Comparison of ENCODE assay signal across 8 mouse cellular contexts in genomic region chr11:3133360-3133759, GRCm38 (mm10). TPM values are rescaled to one million over a fixed set of nuclear protein-coding genes. Genes with fewer than 3 reads are reported as not detected.
DNase-seq lines count a peak whose midpoint lies in the region; ATAC-seq and TF ChIP-seq lines count a peak whose summit lies in the region.
"Not testable (repeated sequence)": the region's sequence is repeated elsewhere in the genome, so short reads cannot be mapped to it uniquely, and the experiment has no call there.

No protein-coding gene starts in this region.

- H3K36me3 ChIP-seq in G1E (replicated peaks): peaks cover 17% of the 10 kb centered on the region
- H3K36me3 ChIP-seq in forebrain, embryonic 11.5 days (ENCODE audit: control insufficient read depth, insufficient read depth, low read length); heart, embryonic 14.5 days (ENCODE audit: control insufficient read depth, insufficient read depth, low read length); hindbrain, postnatal 0 days (ENCODE audit: insufficient read depth, low read length); lung, embryonic 14.5 days (ENCODE audit: insufficient read depth); midbrain, embryonic 15.5 days (replicated peaks); stomach, embryonic 15.5 days: not testable (repeated sequence)
- H3K36me3 ChIP-seq in limb, embryonic 12.5 days: peaks cover 21% of the 10 kb centered on the region

- H3K27ac ChIP-seq in forebrain, embryonic 11.5 days (ENCODE audit: low read depth, low read length); heart, embryonic 14.5 days (replicated peaks in 1 of 2; ENCODE audit: control insufficient read depth in 1 of 2, insufficient read depth in 1 of 2, low read depth in 2 of 2, low read length in 2 of 2); hindbrain, postnatal 0 days; limb, embryonic 12.5 days; lung, embryonic 14.5 days (ENCODE audit: low read depth); midbrain, embryonic 15.5 days; stomach, embryonic 15.5 days: not testable (repeated sequence)

- DNase-seq in G1E (ENCODE audit: low spot score); forebrain, embryonic 11.5 days (ENCODE audit: low spot score); hindbrain, postnatal 0 days (ENCODE audit: low spot score); lung, embryonic 14.5 days: not testable (repeated sequence)

- not testable (repeated sequence) for H3K9ac ChIP-seq in forebrain, embryonic 11.5 days (ENCODE audit: low read length); heart, embryonic 14.5 days (ENCODE audit: low read length); hindbrain, postnatal 0 days (replicated peaks; ENCODE audit: low read length); limb, embryonic 12.5 days (replicated peaks); lung, embryonic 14.5 days; midbrain, embryonic 15.5 days; stomach, embryonic 15.5 days

- not testable (repeated sequence) for H3K4me3 ChIP-seq in G1E (ENCODE audit: low read depth, low read length); forebrain, embryonic 11.5 days (ENCODE audit: low read depth, low read length); heart, embryonic 14.5 days (ENCODE audit: control insufficient read depth in 1 of 2, insufficient read depth in 1 of 2, low read depth in 1 of 2, low read length in 2 of 2); hindbrain, postnatal 0 days (ENCODE audit: low read length); limb, embryonic 12.5 days (replicated peaks); lung, embryonic 14.5 days (ENCODE audit: low read depth, low read length); midbrain, embryonic 15.5 days; stomach, embryonic 15.5 days (replicated peaks)

- H3K4me2 ChIP-seq in forebrain, embryonic 11.5 days (ENCODE audit: low read depth, low read length, severe bottlenecking); heart, embryonic 14.5 days (ENCODE audit: low read length); hindbrain, postnatal 0 days (ENCODE audit: low read depth, low read length); limb, embryonic 12.5 days; lung, embryonic 14.5 days; midbrain, embryonic 15.5 days; stomach, embryonic 15.5 days: not testable (repeated sequence)

- not testable (repeated sequence) for H3K9me3 ChIP-seq in G1E (replicated peaks); forebrain, embryonic 11.5 days (ENCODE audit: control insufficient read depth, low read length); heart, embryonic 14.5 days (ENCODE audit: control insufficient read depth, low read length); hindbrain, postnatal 0 days (ENCODE audit: low read length); stomach, embryonic 15.5 days
- H3K9me3 ChIP-seq in limb, embryonic 12.5 days: peaks cover 24% of the 10 kb centered on the region
- H3K9me3 ChIP-seq in lung, embryonic 14.5 days (ENCODE audit: low read depth, low read length): peaks cover 12% of the 10 kb centered on the region
- peaks cover 20% of the 10 kb centered on the region for H3K9me3 ChIP-seq in midbrain, embryonic 15.5 days

- H3K27me3 ChIP-seq in G1E (ENCODE audit: insufficient read depth, low read length); forebrain, embryonic 11.5 days (ENCODE audit: control insufficient read depth, insufficient read depth, low read length); heart, embryonic 14.5 days (ENCODE audit: control insufficient read depth, insufficient read depth, low read length); hindbrain, postnatal 0 days (ENCODE audit: insufficient read depth, low read length); limb, embryonic 12.5 days; lung, embryonic 14.5 days (ENCODE audit: insufficient read depth, low read length); midbrain, embryonic 15.5 days (replicated peaks); stomach, embryonic 15.5 days (replicated peaks): not testable (repeated sequence)

- not testable (repeated sequence) for H3K4me1 ChIP-seq in G1E (ENCODE audit: insufficient read depth, low read depth, low read length); forebrain, embryonic 11.5 days (replicated peaks; ENCODE audit: control insufficient read depth, insufficient read depth, low read length); heart, embryonic 14.5 days (ENCODE audit: control insufficient read depth in 2 of 2, insufficient read depth in 2 of 2, low read length in 2 of 2); hindbrain, postnatal 0 days (ENCODE audit: insufficient read depth, low read length); limb, embryonic 12.5 days (replicated peaks); lung, embryonic 14.5 days (ENCODE audit: insufficient read depth); midbrain, embryonic 15.5 days; stomach, embryonic 15.5 days

- TF ChIP-seq CTCF in G1E (IDR thresholded peaks at IDR 0.05; ENCODE audit: low read depth, low read length); hindbrain, postnatal 0 days (IDR thresholded peaks at IDR 0.05; ENCODE audit: low read depth); lung, embryonic 14.5 days (IDR thresholded peaks at IDR 0.05; ENCODE audit: low read depth): not testable (repeated sequence)

- WGBS in forebrain, embryonic 11.5 days: no CpG with 5 or more reads among the region's 4 CpGs
- no CpG with 5 or more reads among the region's 4 CpGs for whole genome bisulfite sequencing in heart, embryonic 14.5 days
- WGBS in hindbrain, postnatal 0 days: no CpG with 5 or more reads among the region's 4 CpGs
- WGBS in limb, embryonic 12.5 days: 88% methylated on average over 1 of the region's 4 CpGs
- WGBS in lung, embryonic 14.5 days: no CpG with 5 or more reads among the region's 4 CpGs
- WGBS in midbrain, embryonic 15.5 days: 100% methylated on average over 1 of the region's 4 CpGs
- 100% methylated on average over 1 of the region's 4 CpGs for WGBS in stomach, embryonic 15.5 days

- peak; percentile 0 for ATAC-seq in G1E (ENCODE audit: extremely low read depth, insufficient number of reproducible peaks, low FRiP score, poor library complexity, severe bottlenecking)
- peak; percentile 13 for ATAC-seq in forebrain, embryonic 11.5 days (replicated peaks; ENCODE audit: low FRiP score)
- ATAC-seq in heart, embryonic 14.5 days (ENCODE audit: insufficient number of reproducible peaks, insufficient read depth, low FRiP score, low read depth): peak; percentile 11
- peak; percentile 25; the same call in 1 of the 2 replicates for ATAC-seq in hindbrain, postnatal 0 days
- ATAC-seq in limb, embryonic 12.5 days (ENCODE audit: insufficient number of reproducible peaks, insufficient read depth, low FRiP score, low TSS enrichment, low read depth): peak; percentile 1; the same call in 1 of the 2 replicates
- peak; percentile 7; the same call in 1 of the 2 replicates for ATAC-seq in lung, embryonic 14.5 days (ENCODE audit: insufficient read depth)
- ATAC-seq in midbrain, embryonic 15.5 days (replicated peaks): 0 out of 2 replicates have a peak, but pooled peaks have one; percentile 12
- peak; percentile 16 for ATAC-seq in stomach, embryonic 15.5 days (ENCODE audit: insufficient read depth, low FRiP score, low read depth)

RNA-seq across cellular contexts. Expression of gene Sfi1, which starts 59.9 kb away (rescaled TPM):
- total RNA-seq in G1E (2014; fragmentation: Nextera tagmentation): 100 and 111 TPM in 2 replicates
- total RNA-seq in G1E (2017): 85.3 and 89.7 TPM in 2 replicates
- 42.0 and 42.2 TPM in 2 replicates for polyA plus RNA-seq in G1E (2012)
- 12.9 and 14.9 TPM in 2 replicates for polyA plus RNA-seq in forebrain, embryonic 11.5 days (2014; fragmentation: Nextera tagmentation; extraction: Ambion mirVana)
- polyA plus RNA-seq in heart, embryonic 14.5 days (2014; fragmentation: Nextera tagmentation; extraction: Ambion mirVana): 8.8 and 9.2 TPM in 2 replicates
- total RNA-seq in hindbrain, postnatal 0 days (2014; rRNA removed): 16.9 and 18.2 TPM in 2 replicates
- polyA plus RNA-seq in hindbrain, postnatal 0 days (2015; fragmentation: Nextera tagmentation; extraction: Ambion mirVana): 9.5 and 9.9 TPM in 2 replicates
- 14.2 and 18.9 TPM in 2 replicates for polyA plus RNA-seq in limb, embryonic 12.5 days (2016; fragmentation: Nextera tagmentation; extraction: Ambion mirVana)
- 10.7 and 10.8 TPM in 2 replicates for polyA plus RNA-seq in lung, embryonic 14.5 days (2014; fragmentation: Nextera tagmentation; extraction: Ambion mirVana)
- polyA plus RNA-seq in midbrain, embryonic 15.5 days (2015; fragmentation: Nextera tagmentation; extraction: Ambion mirVana): 15.5 and 20.6 TPM in 2 replicates
- 14.4 and 16.4 TPM in 2 replicates for polyA plus RNA-seq in stomach, embryonic 15.5 days (2015; fragmentation: Nextera tagmentation; extraction: Ambion mirVana)
